Mouse (Mus musculus) layer of hippocampus, adult 8-10 months (tissue): ENCODE measurements around the gene Dusp22. TPM values are rescaled to one million over a fixed set of nuclear protein-coding genes. Genes with fewer than 3 reads are reported as not detected.

Experiments
- DNase-seq, 2 experiments: peaks; one replicate each; pipeline ENCODE4 v3.0.0; 2022; ENCODE audit warnings: low spot score in 2 of 2
- total RNA-seq, 4 experiments: library from RNA; stranded (reverse); gene quantifications; 2 replicates each; pipeline ENCODE4 v1.2.4; 2022

Dusp22 gene
- total RNA-seq, 4 experiments from 2014 or later, result 23.1 to 25.5 (median 23.9) TPM

DNA sequence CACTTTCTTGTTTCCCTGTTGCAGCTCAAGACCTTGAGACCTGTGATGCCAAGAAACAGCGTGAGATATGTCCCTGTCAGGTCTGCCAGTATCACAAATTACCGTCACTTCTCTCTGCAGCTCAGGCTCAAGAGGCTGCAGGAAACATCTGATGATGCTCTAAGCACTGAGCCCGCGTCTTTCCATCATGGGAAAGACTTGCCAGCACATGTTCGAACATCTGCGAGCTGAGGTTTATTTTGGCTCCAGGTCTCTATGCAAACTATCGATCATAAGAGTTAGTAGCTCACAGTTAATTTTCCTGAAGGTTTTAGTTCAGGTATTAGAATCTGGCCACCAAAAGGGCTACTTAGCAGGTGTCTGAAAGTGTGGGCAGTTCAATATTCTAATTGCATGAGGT, 55.3 kb downstream of the Dusp22 start:
- no peak for DNase-seq

DNA sequence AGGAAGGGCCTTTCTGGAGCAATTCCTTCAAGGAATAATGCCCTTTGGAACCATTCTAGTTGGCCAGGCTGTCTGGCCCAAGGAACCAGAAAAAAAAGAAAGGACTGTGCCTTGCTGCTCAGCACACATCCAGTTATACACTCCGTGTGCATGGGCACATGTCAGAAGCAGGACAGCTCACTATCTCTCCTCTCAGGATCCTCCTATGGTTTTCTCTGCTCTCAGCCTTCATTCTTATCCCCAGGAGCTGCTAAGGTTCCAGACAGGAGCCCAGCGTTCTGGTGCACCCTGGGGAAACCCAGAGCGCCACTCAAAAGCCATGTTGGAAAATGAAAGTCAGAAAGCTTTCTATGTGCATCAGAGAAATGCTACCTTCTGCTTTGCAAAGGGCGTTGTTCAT, 55.8 kb downstream of the Dusp22 start:
- no peak for DNase-seq

DNA sequence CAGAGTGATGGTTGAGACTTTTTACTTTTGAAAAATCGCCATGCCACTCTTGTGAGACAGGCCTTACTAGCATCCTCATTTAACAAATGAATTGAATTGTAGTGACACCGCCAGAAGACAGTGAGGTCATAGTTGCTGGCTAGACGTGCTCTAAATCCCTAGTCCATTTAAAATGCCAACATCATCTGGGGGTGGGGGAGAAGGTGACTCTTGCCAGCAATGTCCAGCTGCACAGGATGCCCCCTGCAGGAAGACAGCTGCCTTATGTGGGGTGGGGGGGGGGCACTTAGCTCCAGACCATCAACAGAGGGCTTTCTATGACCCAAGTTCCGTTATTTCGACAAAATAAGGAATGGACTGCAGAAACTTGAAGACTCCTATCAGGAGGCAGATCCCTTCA, 56.8 kb downstream of the Dusp22 start:
- no peak for DNase-seq

DNA sequence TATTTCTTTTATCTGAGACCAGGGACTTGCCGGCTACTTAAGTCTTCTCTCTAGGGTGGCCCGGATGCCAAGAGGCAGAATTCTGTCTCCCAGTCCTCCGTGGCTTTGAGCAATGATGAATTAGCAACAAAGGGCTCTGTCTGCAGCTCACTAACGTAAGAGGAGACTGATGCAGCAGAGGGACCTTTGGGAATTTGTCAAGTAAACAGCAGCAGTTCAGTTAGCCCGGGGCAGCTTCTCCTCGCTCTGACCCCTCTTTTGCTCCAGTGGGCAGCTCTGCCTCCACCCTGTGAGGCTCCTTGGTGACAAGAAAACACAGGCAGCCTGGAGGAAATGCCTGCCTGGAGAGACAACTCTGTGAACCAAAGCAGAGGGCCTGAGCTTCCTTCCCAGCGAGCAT, 62.8 kb downstream of the Dusp22 start:
- no peak for DNase-seq

DNA sequence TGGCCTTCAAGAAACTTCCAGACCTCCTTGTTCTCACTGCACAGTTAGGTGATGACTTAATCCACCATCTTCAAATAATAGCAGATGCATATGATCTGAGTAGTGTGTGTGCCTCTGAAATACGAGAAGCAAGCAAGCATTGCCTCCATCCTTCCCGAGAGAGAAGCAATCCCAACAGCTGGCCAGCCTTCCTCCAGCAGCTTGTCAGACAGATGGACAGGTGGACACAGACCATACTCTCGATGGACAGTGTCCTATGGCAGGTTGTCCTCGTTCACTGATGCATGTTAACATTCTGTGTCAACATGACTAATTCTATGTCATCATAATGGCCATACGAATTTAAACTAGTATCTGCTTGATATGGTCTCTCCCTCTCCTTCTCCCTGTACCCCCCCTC, 63.5 kb downstream of the Dusp22 start:
- no peak for DNase-seq

DNA sequence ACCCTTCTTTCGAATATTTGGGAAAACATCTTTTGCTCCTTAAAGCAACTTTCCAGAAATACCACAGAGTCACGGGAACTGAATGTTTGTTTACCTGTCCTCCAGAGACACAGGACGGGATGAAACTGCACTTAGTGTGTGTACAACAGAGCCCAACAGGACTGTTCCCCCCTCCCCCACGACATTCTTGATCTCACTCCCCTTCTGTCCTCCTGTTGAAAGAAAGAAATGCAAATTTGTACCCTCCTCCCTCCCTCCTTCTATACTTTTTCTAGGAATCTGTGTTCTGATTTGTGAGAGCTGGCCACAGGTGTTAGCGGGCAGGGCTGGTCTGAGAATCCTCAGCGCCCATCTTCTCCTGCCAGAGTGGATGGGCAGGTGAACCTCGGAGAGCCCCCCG, 64.1 kb downstream of the Dusp22 start:
- no peak for DNase-seq

DNA sequence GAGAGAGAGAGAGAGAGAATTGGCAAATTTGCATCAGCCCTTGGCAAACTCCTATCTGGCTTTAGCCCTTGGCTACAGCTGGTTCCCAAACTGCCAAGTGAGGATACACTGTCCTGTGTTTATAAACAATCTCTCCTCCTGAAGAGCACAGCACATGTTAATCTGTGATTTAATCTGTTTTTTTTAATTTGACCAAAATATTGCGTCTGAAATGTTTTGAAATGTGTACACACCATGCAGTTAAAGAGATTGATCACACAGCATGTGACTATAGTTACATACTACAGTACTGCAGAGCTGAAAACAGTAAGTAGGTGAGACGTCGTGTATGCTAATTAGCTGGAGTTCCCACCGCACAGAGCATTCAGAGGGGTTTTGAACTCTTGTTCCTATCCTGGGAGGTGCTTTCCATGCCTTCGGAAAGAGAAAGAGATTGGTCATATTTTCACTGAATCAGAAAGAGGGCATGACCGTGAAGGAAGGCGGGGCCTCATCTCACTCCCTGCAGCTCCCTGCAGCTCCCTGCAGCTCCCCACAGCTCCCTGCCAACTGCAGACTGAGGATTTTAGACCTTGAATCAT, 65.0 kb downstream of the Dusp22 start:
- no peak for DNase-seq

DNA sequence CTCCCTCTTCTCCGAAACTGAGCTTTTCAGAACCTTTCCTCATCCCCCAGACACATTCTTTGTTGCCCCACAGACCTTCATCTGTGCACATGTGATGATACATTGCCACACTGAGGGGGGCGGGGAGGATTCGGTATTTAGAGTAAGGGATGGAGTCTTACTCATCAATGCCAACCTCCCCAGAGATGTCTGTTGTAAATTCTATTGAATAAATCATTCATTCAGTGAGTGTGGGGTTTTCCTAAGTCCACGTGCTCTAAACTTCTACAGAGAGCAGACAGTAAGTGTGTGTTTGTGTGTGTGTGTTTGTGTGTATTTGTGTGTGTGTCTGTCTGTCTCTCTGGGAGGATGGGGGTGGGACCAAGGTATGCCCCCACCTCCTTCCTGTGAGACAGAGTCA, 67.1 kb downstream of the Dusp22 start:
- DNase-seq, result no peak

DNA sequence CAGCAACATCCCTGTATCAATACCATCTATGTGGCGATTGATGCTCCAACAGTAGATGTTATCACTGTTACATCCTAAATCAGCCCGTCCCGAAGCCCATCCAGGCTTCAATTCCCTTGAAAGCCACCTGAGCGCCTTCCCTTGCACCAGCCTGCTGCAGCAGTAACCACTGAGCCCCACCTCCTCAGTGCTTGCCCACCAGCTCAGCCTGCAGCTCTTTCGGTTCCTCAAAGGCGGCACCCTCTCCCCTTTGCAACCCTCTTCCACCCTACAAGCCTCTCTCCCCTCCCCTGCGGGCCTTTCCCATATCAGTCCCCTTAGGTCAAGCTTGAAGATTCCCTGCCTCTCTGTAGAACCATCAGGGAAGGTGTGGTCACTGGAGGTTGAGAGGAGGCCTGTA, 68.4 kb downstream of the Dusp22 start:
- DNase-seq, result no peak

DNA sequence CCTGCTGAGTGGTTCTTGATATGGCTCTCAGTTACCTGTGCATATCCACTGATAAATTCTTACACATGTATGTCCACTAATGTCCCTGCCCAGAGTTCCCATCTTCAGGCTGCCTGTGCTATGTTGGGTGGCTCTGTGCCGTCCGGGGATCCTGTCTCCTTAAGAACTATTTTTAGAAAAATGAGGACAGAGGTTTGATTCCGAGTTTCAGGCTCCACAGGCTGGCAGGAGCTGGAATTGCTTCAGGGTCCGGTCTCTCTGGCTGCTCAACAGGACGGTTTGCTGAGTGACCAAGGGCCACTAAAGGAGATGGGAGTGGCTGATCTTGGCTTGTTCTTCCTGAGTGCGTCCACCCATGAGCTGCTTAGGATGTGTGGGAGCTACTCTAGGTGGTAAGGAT, 69.4 kb downstream of the Dusp22 start:
- no peak for DNase-seq

DNA sequence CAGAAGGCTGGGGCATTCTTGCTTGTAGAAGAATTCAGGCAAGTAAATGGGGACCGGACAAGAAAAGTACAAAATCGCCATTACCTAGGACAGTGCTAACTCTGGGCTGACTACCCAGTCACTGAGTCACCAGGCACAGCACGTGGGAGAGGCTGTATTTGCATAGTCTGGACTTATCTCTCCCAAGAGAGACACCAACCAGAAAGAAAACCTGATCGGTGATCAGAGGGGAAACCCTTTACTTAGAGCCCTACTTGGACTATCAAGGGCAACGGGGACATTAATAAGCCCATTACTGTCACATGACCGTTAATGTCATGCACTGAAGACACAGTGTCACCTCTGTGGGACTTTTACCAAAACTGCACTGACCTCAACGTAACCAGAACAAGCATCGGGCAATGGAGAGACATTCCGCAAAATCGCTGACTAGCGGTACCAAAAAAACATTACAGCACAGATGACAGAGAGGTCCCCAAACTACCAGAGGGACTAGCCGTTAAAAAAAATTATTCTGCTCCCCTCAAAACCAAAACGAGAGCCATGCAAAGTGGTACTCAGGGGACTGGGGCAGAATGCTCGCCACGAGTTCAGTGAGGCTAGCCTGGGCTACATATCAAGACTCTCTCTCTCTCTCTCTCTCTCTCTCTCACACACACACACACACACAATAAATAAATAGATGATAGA, 70.5 kb downstream of the Dusp22 start:
- DNase-seq, result no peak

DNA sequence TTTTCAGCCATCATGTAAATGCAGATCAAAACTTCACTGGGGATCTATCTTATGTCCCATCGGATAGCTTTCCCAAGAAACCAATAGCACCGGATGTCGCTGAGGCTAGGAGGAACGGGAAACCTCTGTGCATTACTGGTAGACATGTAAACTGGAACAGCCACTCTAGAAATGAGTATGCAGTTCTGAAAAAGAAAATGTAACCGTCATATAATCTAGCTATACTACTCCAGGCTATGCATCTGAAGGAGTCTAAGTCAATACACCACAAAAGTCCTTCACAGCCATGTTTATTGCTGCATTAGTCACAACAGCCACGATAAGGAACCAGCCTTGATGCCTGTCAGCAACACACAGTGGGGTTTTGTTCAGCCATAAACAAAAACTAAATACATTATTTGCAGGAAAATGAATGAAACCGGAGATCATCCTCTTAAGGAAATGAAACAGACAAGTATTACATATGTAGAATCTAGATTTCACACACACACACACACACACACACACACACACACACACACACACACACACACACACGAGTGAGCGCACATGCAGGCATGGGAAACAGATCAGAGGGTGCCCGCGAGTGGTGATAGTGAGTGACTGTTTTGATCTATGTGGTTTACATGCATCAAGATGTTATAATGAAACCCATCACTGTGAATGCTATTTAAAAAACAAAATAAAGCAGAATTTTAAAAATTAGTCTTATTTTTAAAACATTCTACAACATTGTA, 73.1 kb downstream of the Dusp22 start:
- DNase-seq, result no peak

DNA sequence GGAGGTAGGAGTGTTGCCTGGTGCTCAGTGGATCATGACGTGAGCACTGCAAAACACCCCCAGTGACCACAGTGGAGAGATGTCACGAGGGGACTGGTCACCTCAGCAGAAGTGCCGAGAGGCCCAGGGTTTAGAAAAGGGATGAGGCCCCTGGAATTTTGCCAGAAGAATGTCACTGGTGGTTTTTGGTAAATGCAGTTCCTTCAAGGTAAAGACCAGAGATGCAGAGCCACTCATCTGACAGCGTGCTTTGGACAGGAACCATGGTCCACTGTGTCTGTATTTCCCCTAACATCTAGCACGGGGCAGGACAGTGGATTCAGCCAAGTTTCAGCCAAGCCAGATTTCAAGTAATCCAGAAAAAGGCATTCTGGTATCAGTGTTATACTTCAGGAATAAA, 76.9 kb downstream of the Dusp22 start:
- DNase-seq, result no peak

DNA sequence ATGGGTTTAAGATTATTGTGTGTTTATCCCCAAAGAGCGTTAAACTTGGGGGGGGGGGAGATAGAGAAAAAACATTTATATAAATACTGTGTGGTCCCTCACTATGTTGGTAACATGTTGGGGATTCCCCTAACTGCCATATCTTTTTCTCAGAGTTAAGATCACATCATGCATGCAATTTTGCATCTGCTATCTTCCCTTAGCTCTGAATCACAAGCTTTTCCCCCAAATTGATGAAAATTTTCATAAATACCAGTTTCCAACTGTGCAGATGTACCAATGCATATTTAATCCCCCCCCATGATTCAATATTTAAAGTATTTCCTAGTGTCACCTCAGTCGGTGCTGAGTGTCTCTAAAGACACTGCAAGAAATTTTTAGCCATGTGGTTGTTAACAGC, 77.5 kb downstream of the Dusp22 start:
- no peak for DNase-seq

DNA sequence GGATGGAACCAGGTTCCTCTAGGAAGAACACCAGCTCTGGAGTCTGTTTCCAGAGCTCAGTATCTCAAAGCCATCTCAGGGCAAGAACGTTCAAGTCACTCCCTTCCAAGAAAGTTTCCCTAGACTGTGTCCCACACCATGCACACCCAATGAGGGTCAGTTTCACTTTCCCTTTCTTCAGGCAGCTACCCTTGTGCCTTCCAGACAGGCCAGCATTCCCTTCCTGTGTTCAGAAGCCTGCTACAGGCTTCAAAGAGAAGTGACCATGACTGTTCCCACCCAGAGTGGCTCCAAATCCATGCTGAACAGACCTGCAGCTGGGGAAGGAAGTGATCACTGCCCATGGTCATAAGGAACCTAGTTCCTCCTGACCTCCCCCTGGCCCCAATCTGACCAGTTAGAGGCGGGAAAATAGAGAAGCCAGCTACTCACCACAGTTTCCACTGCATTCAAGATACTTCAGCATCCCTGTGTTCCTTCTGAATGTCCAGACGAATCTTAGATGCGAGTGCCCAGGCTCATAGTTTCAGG, 78.6 kb downstream of the Dusp22 start:
- DNase-seq, result no peak

DNA sequence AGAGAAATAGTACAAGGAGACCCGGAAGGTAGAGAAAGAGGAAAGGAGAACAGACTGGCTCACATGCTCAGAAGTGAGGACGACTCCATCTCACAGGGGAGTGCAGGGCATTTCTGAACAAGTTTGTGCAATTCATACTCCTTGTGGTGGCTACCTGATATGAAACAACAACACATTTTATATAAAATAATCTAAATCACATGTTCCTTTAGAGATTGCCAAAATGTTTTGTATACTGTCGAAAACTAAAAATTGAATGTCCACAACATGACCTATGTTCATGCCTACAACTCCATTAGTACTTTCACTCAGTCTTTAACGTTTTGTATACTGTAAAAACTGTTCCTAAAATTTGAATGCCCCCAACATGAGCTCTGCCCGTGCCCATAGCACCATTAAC, 81.4 kb downstream of the Dusp22 start:
- no peak for DNase-seq

DNA sequence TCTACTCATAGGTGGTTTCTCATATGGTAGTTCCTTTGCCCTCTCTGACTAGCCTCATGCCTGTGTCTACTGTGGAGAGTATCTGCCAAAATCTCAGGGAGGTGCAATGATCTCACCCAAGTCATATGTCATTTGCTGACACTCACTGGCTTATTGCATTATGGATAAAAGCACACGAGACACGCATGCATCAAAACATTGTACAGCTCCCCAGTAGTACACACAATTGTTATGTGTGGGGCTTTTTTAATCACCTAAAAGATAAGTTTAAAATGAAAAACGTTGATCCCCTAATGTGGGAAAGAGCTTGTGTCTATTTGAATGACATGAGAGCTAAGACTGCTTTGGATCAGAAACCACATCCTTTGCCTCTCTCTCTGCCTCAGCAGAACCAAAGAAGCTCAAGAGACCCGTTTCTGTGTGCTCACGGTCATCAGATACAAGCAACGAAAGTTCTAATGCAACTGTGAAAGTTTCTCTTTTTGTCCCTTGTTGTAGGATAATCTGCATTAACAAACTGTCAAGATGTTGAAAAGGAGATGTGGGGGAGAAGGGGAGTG, 82.7 kb downstream of the Dusp22 start:
- no peak for DNase-seq

DNA sequence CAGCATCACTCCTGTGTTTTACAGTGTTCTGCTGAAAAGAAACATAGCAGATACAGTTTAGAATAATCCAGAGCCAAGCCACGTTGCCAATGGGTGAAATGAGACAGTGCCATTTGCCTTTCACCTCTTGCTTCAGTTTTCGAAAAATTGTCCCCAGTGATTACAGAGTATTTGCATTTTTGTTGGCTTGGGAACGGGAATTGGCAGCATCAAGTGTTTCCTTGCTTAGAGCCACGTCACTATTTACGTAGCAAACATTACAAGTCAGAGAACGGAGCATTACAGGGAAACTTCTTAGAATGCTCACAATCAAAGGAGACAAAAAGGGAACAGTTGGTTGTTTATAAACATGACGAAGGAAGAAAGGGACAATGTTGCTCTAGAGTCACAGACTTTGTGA, 85.3 kb downstream of the Dusp22 start:
- DNase-seq, result no peak

DNA sequence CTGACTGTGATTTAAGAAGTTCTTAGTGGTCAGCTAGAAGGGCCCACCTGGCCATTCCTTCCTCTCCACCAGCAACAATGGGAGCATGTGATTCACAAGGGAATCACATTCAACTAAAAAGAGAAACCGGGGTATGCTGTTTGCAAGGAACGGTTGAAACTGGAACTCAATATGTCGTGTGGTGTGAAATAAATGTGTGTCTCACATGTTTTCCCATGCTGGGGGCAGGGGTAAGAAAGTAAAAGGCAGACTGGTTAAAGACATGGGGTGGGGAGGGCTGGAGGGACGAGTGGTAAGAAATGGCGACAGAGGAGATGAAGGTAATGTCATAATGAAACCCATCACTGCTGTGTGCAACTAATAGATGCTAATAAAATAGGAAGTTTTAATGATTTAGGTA, 87.3 kb downstream of the Dusp22 start:
- no peak for DNase-seq

DNA sequence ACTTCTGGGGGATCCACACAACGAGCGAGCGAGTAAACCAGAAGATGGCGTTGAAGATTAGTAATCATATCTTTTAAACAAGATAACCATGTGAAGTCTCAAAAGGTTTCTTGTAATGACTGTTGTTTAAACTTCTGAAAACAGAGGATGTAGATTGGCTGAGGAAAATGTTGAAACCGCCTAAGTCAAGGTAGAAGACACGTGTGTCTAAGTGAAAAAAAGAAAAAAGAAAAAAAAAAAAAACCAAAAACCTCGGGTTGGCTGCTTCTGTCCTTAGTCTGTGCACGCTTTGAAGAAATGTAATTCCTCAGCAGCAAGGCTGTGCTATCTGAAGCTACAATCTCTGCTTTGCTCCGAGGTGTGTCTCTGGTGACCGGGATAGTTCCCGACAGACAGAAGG, 87.7 kb downstream of the Dusp22 start:
- DNase-seq, result no peak

DNA sequence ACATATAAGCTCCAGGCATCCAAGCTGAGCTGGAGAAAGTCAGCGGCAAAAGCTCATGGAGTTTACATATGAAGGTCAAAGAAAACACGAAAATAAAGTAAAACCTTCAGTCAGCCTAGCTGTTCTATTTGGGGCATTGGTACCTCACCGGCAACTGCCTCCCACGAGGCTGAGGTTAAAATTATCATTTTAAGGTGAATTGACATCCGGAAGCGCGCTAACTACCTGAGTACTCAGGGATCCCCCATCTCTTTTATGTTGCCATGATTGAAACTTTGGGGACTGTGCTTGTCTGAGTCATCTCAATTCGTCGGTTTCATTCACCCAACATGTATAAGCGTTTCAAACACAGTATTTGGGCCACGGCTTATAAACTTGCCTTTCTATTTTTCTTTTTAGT, 88.5 kb downstream of the Dusp22 start:
- DNase-seq, result no peak

DNA sequence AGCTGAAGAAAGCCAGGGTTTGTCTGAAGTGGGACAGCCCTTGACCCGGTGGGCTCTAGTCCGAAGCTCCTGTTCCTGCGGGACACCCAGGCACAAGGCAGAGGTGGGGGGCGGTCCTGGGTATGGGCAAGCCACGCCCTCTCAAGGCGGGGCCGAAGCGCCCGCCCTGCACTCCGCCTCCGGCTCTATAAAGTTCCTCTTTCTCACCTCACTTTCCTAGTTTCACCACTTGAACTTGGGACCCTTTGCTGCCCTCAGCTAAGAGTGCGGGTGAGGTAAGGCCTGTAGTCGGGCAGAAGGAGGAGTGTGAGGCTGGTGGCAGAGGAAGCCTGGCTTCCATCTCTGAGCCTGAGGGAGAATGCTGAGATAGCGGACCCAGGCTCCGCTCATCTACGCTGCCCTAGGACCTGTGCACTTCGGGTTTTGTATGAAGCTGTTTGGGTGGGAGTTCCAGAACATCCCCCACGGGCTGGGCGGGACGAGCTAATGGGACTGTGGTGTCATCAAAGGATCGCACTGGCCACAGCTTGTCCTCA, 89.3 kb downstream of the Dusp22 start, which contains the start of gene Irf4:
Irf4 (plus strand) TSS at position 206 of the 536 bp plus-strand sequence.
- DNase-seq, result no peak
